Mouse (Mus musculus) erythroblast, embryonic 14.5 days (primary cell): ENCODE data around the gene Armcx6. TPM values are rescaled to one million over a fixed set of nuclear protein-coding genes. Genes with fewer than 3 reads are reported as not detected.
A peak's percentile ranks its signal among the peaks of the same experiment; 100 is the strongest.
"Not testable (repeated sequence)": the region's sequence is repeated elsewhere in the genome, so short reads cannot be mapped to it uniquely, and the experiment has no call there.

ENCODE experiments used
- H3K27me3 ChIP-seq: 2 replicates; pipeline ENCODE4 v1.6.1; 2012; ENCODE audit warnings: inconsistent platforms; ENCODE audit not compliant: control insufficient read depth
- H3K36me3 ChIP-seq: 2 replicates; pipeline ENCODE4 v1.6.1; 2012; ENCODE audit warnings: mild to moderate bottlenecking, inconsistent platforms; ENCODE audit not compliant: control insufficient read depth
- H3K4me1 ChIP-seq: 2 replicates; pipeline ENCODE4 v1.6.1; 2012; ENCODE audit warnings: inconsistent platforms; ENCODE audit not compliant: control insufficient read depth
- H3K4me3 ChIP-seq: replicated peaks from 2 replicates; pipeline ENCODE3; 2012; ENCODE audit warnings: moderate library complexity, mild to moderate bottlenecking, inconsistent platforms
- H3K9me3 ChIP-seq: 2 replicates; pipeline ENCODE4 v1.6.1; 2012; ENCODE audit warnings: low read length, inconsistent platforms, mixed read lengths; ENCODE audit not compliant: control insufficient read depth
- GATA1 ChIP-seq: IDR thresholded peaks from 2 replicates; pipeline ENCODE4 v1.6.1; 2012; ENCODE audit warnings: low read length, inconsistent platforms, mixed read lengths
- TAL1 ChIP-seq: IDR thresholded peaks from 3 replicates; pipeline ENCODE4 v1.6.1; 2012; ENCODE audit warnings: low read length, inconsistent platforms, mixed read lengths
- polyA plus RNA-seq: library from polyadenylated mRNA; stranded (reverse); fragments of >175 nt; gene quantifications from 2 replicates; pipeline ENCODE4 v1.2.3, GENCODE M21; 2012

The Armcx6 gene
- polyA plus RNA-seq, 1 experiment: 0.03 TPM

- Histone ChIP-seq H3K4me3 (no peak overlapping the region), H3K36me3 (no peaks in the 10 kb centered on the region), H3K27me3 (no peaks in the 10 kb centered on the region; the same call in 1 of the 2 replicates), H3K4me1 (peaks cover 7% of the 10 kb centered on the region), H3K9me3 (no peaks in the 10 kb centered on the region)
- TF ChIP-seq TAL1 (no peak), GATA1 (no peak)
Measured at GRCm38 (mm10) chrX:134739160-134739559, 12.1 kb downstream of the Armcx6 start.

GRCm38 (mm10) chrX:134737796-134738195 lies 13.4 kb downstream of the Armcx6 start:
- Histone ChIP-seq H3K27me3 (no peaks in the 10 kb centered on the region; the same call in 1 of the 2 replicates), H3K4me1 (peaks cover 7% of the 10 kb centered on the region), H3K36me3 (no peaks in the 10 kb centered on the region), H3K4me3 (no peak overlapping the region), H3K9me3 (no peaks in the 10 kb centered on the region)
- TF ChIP-seq TAL1 (no peak), GATA1 (no peak)

- no peaks in the 10 kb centered on the region for H3K36me3 ChIP-seq
- no peaks in the 10 kb centered on the region for H3K9me3 ChIP-seq
- TF ChIP-seq TAL1 (no peak), GATA1 (no peak)
- peaks cover 3% of the 10 kb centered on the region; the same call in 1 of the 2 replicates for H3K27me3 ChIP-seq
- H3K4me3 ChIP-seq: no peak overlapping the region
- H3K4me1 ChIP-seq: no peaks in the 10 kb centered on the region
Measured at GRCm38 (mm10) chrX:134729778-134730177, 21.4 kb downstream of the Armcx6 start.

- not testable (repeated sequence) for H3K9me3 ChIP-seq, H3K27me3 ChIP-seq, H3K4me3 ChIP-seq, H3K36me3 ChIP-seq, H3K4me1 ChIP-seq
Measured at GRCm38 (mm10) chrX:134723762-134724161, 27.5 kb downstream of the Armcx6 start.

DNA sequence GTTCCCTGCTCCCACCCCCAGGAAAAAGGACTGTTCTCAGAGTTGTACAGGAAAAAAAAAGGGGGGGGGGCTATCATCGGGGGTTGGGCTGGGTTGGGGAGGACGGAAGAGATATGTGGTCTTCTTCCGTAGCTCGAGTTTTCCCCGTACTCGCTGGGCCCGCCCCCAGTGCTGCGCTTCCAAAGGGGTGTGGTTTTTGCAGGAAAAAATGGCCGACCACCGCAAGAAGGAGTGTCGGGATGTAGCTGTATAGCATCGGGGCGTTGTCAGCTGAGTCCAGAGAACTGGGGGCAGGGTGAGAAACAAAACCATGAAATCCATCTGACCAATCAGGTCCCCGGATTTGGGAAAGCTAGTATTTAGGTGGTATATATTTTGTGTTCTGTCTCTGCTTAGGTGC lies 32.7 kb downstream of the Armcx6 start:
- Histone ChIP-seq H3K4me1 (peaks cover 13% of the 10 kb centered on the region), H3K36me3 (no peaks in the 10 kb centered on the region), H3K9me3 (no peaks in the 10 kb centered on the region), H3K27me3 (peaks cover 7% of the 10 kb centered on the region), H3K4me3 (peak overlapping the region; percentile 62)
- TF ChIP-seq TAL1 (no peak), GATA1 (no peak)

DNA sequence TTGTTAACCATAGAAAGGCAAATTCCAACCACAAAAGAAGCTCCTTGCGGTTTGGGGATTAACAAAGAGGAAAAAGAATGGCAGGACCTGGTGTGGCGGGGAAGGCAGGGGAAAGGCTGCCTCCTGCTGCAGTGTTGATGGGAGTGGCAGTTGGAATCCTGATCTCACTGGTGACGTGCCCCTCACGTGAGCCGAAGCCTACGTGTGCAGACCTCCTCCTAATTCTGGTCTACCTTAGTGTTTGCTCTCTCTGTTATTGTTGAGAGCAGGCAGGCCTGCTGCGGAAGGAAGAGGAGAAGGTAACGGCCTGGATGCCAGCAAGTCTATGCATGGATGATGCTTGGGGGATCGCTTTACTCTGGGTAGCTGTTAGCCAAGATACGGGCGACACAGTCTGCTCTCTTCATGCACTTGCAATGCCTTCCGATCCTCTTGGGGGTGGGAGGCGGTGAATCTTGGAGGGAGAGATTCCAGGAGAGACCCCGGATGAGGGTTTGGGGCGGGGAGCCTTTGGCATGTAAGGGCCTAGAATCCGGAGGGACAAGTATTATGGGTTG lies 33.4 kb downstream of the Armcx6 start, which contains the start of gene Armcx1:
Gene Armcx1, plus strand, starts transcription at position 212 of the 557 bp plus-strand sequence.
- no peaks in the 10 kb centered on the region for H3K36me3 ChIP-seq
- TF ChIP-seq GATA1: no peak
- no peak for TF ChIP-seq TAL1
- peaks cover 13% of the 10 kb centered on the region for H3K4me1 ChIP-seq
- H3K27me3 ChIP-seq: peaks cover 7% of the 10 kb centered on the region
- peak within 1 kb of the TSS; percentile 62 for H3K4me3 ChIP-seq
- H3K9me3 ChIP-seq: no peaks in the 10 kb centered on the region

DNA sequence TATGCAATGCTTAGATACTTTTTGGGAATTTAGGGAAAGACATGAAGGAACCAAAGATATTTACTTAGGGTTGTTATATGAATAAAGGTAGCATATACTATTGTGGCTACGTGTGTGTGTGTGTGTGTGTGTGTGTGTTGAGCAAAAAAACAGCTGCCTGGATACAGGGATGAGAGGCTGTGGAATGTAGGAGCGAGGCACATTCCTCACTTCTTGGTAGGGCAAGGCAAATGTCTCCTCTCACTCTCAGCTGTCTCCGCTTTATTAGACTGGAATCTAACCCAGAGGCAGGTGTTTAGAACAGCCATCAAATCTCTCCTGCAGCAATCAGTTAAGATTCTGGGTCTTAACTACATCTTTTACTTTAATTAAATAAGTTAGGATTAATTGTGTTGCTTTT lies 34.4 kb downstream of the Armcx6 start:
- Histone ChIP-seq H3K27me3 (peaks cover 7% of the 10 kb centered on the region), H3K4me1 (peaks cover 13% of the 10 kb centered on the region), H3K4me3 (no peak overlapping the region), H3K9me3 (no peaks in the 10 kb centered on the region), H3K36me3 (no peaks in the 10 kb centered on the region)
- no peak for TF ChIP-seq TAL1

Other genes starting within 250 kb of the Armcx6 start
- gene Timm8a1, start 209.6 kb downstream of the Armcx6 start, polyA plus RNA-seq: 0.24 and 0.47 TPM in 2 replicates
- gene Btk, start 167.8 kb downstream of the Armcx6 start, polyA plus RNA-seq: 0.12 and 0.29 TPM in 2 replicates
- 12.2 and 13.9 TPM in 2 replicates for gene Rpl36a, start 165.8 kb downstream of the Armcx6 start, polyA plus RNA-seq
- gene Gla, start 150.3 kb downstream of the Armcx6 start, polyA plus RNA-seq: 0.05 and 0.08 TPM in 2 replicates
- 1.6 and 2.2 TPM in 2 replicates for gene Hnrnph2, start 150.2 kb downstream of the Armcx6 start, polyA plus RNA-seq
- not detected in 2 replicates for gene Armcx4, start 64.9 kb downstream of the Armcx6 start, polyA plus RNA-seq
- not detected in 2 replicates for gene Armcx1, start 33.5 kb downstream of the Armcx6 start, polyA plus RNA-seq
- 0.04 and 0.05 TPM in 2 replicates for gene Armcx3, start 5.2 kb upstream of the Armcx6 start, polyA plus RNA-seq
- 0.04 and 0.10 TPM in 2 replicates for gene Armcx2, start 57.8 kb upstream of the Armcx6 start, polyA plus RNA-seq
- gene Nxf2, start 213.3 kb upstream of the Armcx6 start, polyA plus RNA-seq: not detected in 2 replicates